In the genomic region with DNA sequence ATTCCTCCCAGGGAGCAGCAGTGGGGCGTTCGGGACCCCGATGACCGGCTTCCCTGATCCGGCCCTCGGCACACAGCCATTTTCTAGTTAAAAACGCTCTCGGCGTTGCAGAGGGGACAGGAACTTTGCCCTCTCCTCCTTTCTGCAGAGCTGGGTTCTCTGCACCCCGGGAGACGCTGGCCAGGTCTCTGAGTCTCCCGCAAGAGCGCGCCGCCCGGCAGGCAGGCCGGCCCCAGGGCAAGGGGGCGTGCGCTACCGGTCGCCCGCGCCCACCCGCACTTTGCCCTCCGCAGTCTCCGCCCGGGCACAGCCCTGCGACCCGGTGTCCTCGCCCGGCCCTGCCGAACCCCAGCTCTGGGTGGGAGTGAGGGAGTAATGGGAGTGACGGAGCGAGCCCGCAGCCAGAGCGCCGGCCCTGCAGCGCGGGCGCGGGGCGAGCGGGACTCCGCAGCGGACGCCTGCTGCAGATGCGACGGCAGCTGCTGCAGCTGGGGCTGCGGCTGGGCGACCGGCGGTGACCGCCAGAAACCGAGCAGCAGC, we compare ENCODE assay signal across 8 mouse cellular contexts. TPM values are rescaled to one million over a fixed set of nuclear protein-coding genes. Genes with fewer than 3 reads are reported as not detected.
DNase-seq lines count a peak whose midpoint lies in the region; ATAC-seq and TF ChIP-seq lines count a peak whose summit lies in the region.

No protein-coding gene starts in this region.

- no peaks in the 10 kb centered on the region for H3K9me3 ChIP-seq in forebrain, postnatal 0 days (ENCODE audit: low read length)
- H3K9me3 ChIP-seq in lung, embryonic 16.5 days (ENCODE audit: control insufficient read depth, low read length), result no peaks in the 10 kb centered on the region

- H3K27me3 ChIP-seq in forebrain, postnatal 0 days (ENCODE audit: insufficient read depth, low read length), result no peaks in the 10 kb centered on the region
- no peaks in the 10 kb centered on the region for H3K27me3 ChIP-seq in lung, embryonic 16.5 days (ENCODE audit: control insufficient read depth, insufficient read depth, low read depth, low read length)

- H3K4me2 ChIP-seq in forebrain, postnatal 0 days (ENCODE audit: low read depth), result peak overlapping the region; percentile 69
- peak overlapping the region; percentile 61 for H3K4me2 ChIP-seq in lung, embryonic 16.5 days (ENCODE audit: low read depth, low read length)

- peak overlapping the region; percentile 87 for H3K4me3 ChIP-seq in forebrain, postnatal 0 days (ENCODE audit: low read depth, low read length)
- peak overlapping the region; percentile 91 for H3K4me3 ChIP-seq in lung, embryonic 16.5 days (ENCODE audit: low read length)

- peak overlapping the region; percentile 90 for H3K9ac ChIP-seq in forebrain, postnatal 0 days
- peak overlapping the region; percentile 96 for H3K9ac ChIP-seq in lung, embryonic 16.5 days (ENCODE audit: low read length)

- 3% methylated on average over 47 of the region's 54 CpGs for WGBS in forebrain, postnatal 0 days
- WGBS in lung, embryonic 16.5 days, result under 1% methylated on average over 53 of the region's 54 CpGs

- H3K27ac ChIP-seq in forebrain, postnatal 0 days (ENCODE audit: low read depth, low read length), result peak overlapping the region; percentile 94
- peak overlapping the region; percentile 98 for H3K27ac ChIP-seq in lung, embryonic 16.5 days (ENCODE audit: low read length)

- peak; percentile 57 to 60 for DNase-seq in adrenal gland, adult 18-20 months (ENCODE audit: low spot score in 2 of 2)
- DNase-seq in adrenal gland, postnatal 4 days (ENCODE audit: low spot score in 2 of 2), result no peak
- peak; percentile 3 for DNase-seq in thymus, postnatal 0 days (ENCODE audit: low spot score)
- no peak for DNase-seq in thymus, postnatal 36 days
- no peak for DNase-seq in forebrain, postnatal 0 days
- peak; percentile 82 for DNase-seq in kidney, adult 18-20 months
- no peak for DNase-seq in T-cell, adult 2 months (ENCODE audit: low spot score)

- H3K36me3 ChIP-seq in forebrain, postnatal 0 days (ENCODE audit: insufficient read depth), result no peaks in the 10 kb centered on the region
- H3K36me3 ChIP-seq in lung, embryonic 16.5 days (ENCODE audit: control insufficient read depth, insufficient read depth, low read length), result no peaks in the 10 kb centered on the region

- ATAC-seq in forebrain, postnatal 0 days, result peak; percentile 52
- ATAC-seq in lung, embryonic 16.5 days (ENCODE audit: low read depth), result peak; percentile 49

- H3K4me1 ChIP-seq in forebrain, postnatal 0 days (ENCODE audit: insufficient read depth), result 0 out of 2 replicates have a peak, but pooled peaks cover 7% of the 10 kb centered on the region
- H3K4me1 ChIP-seq in lung, embryonic 16.5 days (replicated peaks; ENCODE audit: control insufficient read depth, insufficient read depth, low read length), result peaks cover 30% of the 10 kb centered on the region

- no peak for TF ChIP-seq CTCF in forebrain, postnatal 0 days (IDR thresholded peaks at IDR 0.05; ENCODE audit: low read depth)

RNA-seq across cellular contexts. Expression of gene Apbb2, which starts 0.6 kb away (rescaled TPM):
- total RNA-seq in adrenal gland, adult 18-20 months (2021), result 10 to 100 TPM; 37.4 to 54.0 TPM
- total RNA-seq in adrenal gland, postnatal 4 days (2021), result 10 to 100 TPM; 69.4 to 79.6 TPM
- 7.3 and 10.6 TPM in 2 replicates for polyA plus RNA-seq in thymus, postnatal 0 days (2015; fragmentation: Nextera tagmentation; extraction: Ambion mirVana)
- total RNA-seq in forebrain, postnatal 0 days (2014; rRNA removed), result 54.5 and 64.6 TPM in 2 replicates
- polyA plus RNA-seq in forebrain, postnatal 0 days (2015; fragmentation: Nextera tagmentation; extraction: Ambion mirVana), result 56.2 and 77.2 TPM in 2 replicates
- 56.7 and 57.0 TPM in 2 replicates for polyA plus RNA-seq in lung, embryonic 16.5 days (2015; fragmentation: Nextera tagmentation; extraction: Ambion mirVana)

RNA-seq across cellular contexts. Expression of gene Uchl1, which starts 57.9 kb away (rescaled TPM):
- total RNA-seq in adrenal gland, adult 18-20 months (2021), result 100 to 1,000 TPM in 1 of 2 experiments, 10 to 100 TPM in 1; 55.1 to 104 TPM
- total RNA-seq in adrenal gland, postnatal 4 days (2021), result 100 to 1,000 TPM; 219 to 249 TPM
- 3.8 and 4.3 TPM in 2 replicates for polyA plus RNA-seq in thymus, postnatal 0 days (2015; fragmentation: Nextera tagmentation; extraction: Ambion mirVana)
- total RNA-seq in forebrain, postnatal 0 days (2014; rRNA removed), result 1,756 and 1,892 TPM in 2 replicates
- 1,681 and 1,809 TPM in 2 replicates for polyA plus RNA-seq in forebrain, postnatal 0 days (2015; fragmentation: Nextera tagmentation; extraction: Ambion mirVana)
- polyA plus RNA-seq in lung, embryonic 16.5 days (2015; fragmentation: Nextera tagmentation; extraction: Ambion mirVana), result 59.2 and 62.0 TPM in 2 replicates

Comparison
In these comparisons a context has a peak if more than half of its experiments do, and no peak if none do; other contexts are left out.
1. DNase-seq: peak in adrenal gland, adult 18-20 months (2 of 2), thymus, postnatal 0 days (single experiment) and kidney, adult 18-20 months (single experiment); none in adrenal gland, postnatal 4 days (0 of 2), thymus, postnatal 36 days (0 of 2), forebrain, postnatal 0 days (single experiment) and T-cell, adult 2 months (single experiment).